In genomic region chr19:14740936-14741335, GRCm38 (mm10) we compare ENCODE assay signal across 24 mouse cellular contexts.
"Had no signal": no experiment of that assay in that cellular context is flagged by ENCODE, and none has a peak within 500 bp of the region (broad histone marks: within the 10 kb centered on the region; RNA-seq: fewer than 3 reads in every experiment).

No protein-coding gene starts in this region.

- DNase-seq: gastrocnemius, adult 2 months; gastrocnemius, postnatal 10 days; gastrocnemius, postnatal 25 days; heart, adult 18-20 months; heart, postnatal 10 days; heart, postnatal 4 days; kidney, adult 11 months; kidney, postnatal 10 days; kidney, postnatal 4 days; layer of hippocampus, adult 9-11 months; liver, embryonic 13.5 days had no signal

- H3K9me3 ChIP-seq: heart, embryonic 10.5 days; heart, embryonic 12.5 days; hindbrain, embryonic 10.5 days; hindbrain, embryonic 12.5 days; limb, embryonic 10.5 days; limb, embryonic 12.5 days; liver, embryonic 13.5 days; liver, embryonic 15.5 days had no signal

- H3K9ac ChIP-seq: heart, embryonic 12.5 days; hindbrain, embryonic 12.5 days; hindbrain, embryonic 14.5 days; limb, embryonic 12.5 days; liver, embryonic 13.5 days; liver, embryonic 15.5 days; liver, postnatal 0 days had no signal

- ATAC-seq: hindbrain, embryonic 16.5 days; inflammation-experienced regulatory T-cells, adult 6 months had no signal

- H3K36me3 ChIP-seq: heart, embryonic 10.5 days; heart, embryonic 12.5 days; hindbrain, embryonic 10.5 days; hindbrain, embryonic 12.5 days; limb, embryonic 10.5 days; limb, embryonic 12.5 days; liver, embryonic 13.5 days; liver, embryonic 15.5 days had no signal

- H3K4me2 ChIP-seq: heart, embryonic 12.5 days; hindbrain, embryonic 12.5 days; hindbrain, embryonic 14.5 days; limb, embryonic 12.5 days; liver, embryonic 11.5 days; liver, embryonic 13.5 days; liver, embryonic 15.5 days had no signal

- H3K4me3 ChIP-seq: gastrocnemius, adult 2 months; heart, embryonic 10.5 days; heart, embryonic 12.5 days; hindbrain, embryonic 10.5 days; hindbrain, embryonic 12.5 days; left cerebral cortex, adult 2 months; limb, embryonic 10.5 days; limb, embryonic 12.5 days; liver, embryonic 13.5 days; liver, embryonic 15.5 days had no signal

- H3K27me3 ChIP-seq: heart, embryonic 12.5 days; hindbrain, embryonic 12.5 days; limb, embryonic 12.5 days; liver, embryonic 13.5 days; liver, embryonic 15.5 days had no signal

- H3K4me1 ChIP-seq: heart, embryonic 10.5 days; heart, embryonic 12.5 days; hindbrain, embryonic 10.5 days; hindbrain, embryonic 12.5 days; limb, embryonic 12.5 days; liver, embryonic 13.5 days; liver, embryonic 15.5 days had no signal

- H3K27ac ChIP-seq: gastrocnemius, adult 2 months; heart, embryonic 10.5 days; hindbrain, embryonic 10.5 days; hindbrain, embryonic 12.5 days; hindbrain, embryonic 14.5 days; left cerebral cortex, adult 2 months; limb, embryonic 10.5 days; limb, embryonic 12.5 days; liver, embryonic 13.5 days; liver, embryonic 15.5 days had no signal
